Mouse (Mus musculus) cerebellum, adult 2 months (tissue): ENCODE data around the gene Olfr985.

Experiments used
- CTCF ChIP-seq: fragments of 200-500 bp; IDR thresholded peaks from 2 replicates; pipeline ENCODE4 v1.5.1; 2011; ENCODE audit warnings: low read depth, mild to moderate bottlenecking, control low read depth, low read length, moderate library complexity, borderline replicate concordance; ENCODE audit not compliant: insufficient read depth
- POLR2A ChIP-seq: fragments of 200-500 bp; IDR thresholded peaks from 2 replicates; pipeline ENCODE4 v1.6.1; 2011; ENCODE audit warnings: low read length, control low read depth, borderline replicate concordance; ENCODE audit not compliant: insufficient read depth

DNA sequence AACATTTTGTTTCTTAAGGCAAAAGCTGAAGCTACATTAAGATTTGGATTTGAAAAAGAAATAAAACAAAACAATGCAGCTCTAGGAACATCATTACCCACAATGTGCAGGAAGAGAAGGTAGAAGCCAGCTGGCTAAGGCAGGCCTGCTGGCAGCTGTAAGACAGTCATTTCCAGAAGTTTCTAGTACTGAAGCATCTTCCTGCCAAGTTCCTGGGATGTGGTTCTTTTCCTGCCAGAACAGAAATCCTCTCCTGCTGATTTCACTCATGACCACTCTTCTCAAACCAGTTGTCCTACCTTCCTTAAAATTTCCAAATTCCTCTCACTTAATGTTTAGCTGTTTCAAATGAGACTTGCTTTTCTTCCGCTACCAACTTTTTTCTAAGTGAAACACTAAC, 36.5 kb upstream of the Olfr985 start:
- TF ChIP-seq CTCF (no peak), POLR2A (no peak)
